Mouse (Mus musculus): ENCODE measurements around the gene Plppr1. TPM values are rescaled to one million over a fixed set of nuclear protein-coding genes. Genes with fewer than 3 reads are reported as not detected.

The Plppr1 gene
- total RNA-seq, 2 experiments from 2014 or later, result 16.6 to 19.9 TPM

DNA sequence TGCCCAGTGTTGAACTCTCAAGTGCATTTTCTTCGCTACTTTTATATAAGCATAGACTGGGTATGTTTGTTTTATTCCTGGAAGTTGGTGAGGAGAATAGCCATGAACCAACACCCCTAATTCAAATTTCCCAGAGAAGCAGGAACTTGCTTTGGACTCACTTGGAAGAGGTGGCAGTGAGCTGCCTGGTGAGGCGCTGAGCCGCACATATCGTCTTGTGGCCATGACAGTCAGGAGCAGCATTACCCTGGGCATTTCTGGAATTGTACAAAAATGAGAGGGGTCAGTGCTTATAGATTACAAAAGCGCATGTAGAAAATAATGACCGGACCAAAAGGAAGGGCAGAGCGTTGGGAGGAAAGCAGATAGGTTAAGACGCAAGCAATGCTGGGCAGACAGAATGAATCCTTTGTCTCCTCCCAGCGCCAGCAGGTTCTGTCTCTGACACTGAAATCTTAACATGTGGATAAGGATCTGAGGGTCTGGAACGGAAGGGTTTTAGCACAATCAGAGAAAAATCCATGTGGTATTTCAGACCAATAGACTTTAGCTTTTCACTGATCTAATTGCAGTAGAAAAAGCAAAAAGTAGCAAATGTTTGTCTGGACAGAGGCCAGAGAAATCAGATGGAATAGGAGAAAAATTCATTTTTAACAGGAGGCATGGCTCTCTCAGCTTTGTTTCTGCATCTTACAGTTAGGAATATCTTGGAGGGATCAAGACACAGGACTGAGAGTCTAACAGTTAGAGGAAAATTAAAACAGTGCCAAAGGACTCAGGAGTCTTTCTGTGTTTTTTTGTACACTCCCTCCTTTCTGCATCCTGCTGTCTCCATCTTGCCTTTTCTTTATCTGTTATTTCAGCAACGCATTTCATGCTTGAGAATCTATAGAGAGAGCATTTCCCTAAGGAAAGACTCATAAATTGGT lies 153.8 kb downstream of the Plppr1 start:
- intact Hi-C loops (cut with DNase I), result no loop called here

GRCm38 (mm10) chr4:49214341-49214740 lies 155.3 kb downstream of the Plppr1 start:
- intact Hi-C loops (cut with DNase I), result no loop called here
- DNase-seq (ENCODE audit: low spot score in 2 of 2), result no peak

More for the DNA sequence above, 153.8 kb downstream of the Plppr1 start:
- DNase-seq (ENCODE audit: low spot score in 2 of 2), result peak in 1 of 2 experiments; percentile 29

DNA sequence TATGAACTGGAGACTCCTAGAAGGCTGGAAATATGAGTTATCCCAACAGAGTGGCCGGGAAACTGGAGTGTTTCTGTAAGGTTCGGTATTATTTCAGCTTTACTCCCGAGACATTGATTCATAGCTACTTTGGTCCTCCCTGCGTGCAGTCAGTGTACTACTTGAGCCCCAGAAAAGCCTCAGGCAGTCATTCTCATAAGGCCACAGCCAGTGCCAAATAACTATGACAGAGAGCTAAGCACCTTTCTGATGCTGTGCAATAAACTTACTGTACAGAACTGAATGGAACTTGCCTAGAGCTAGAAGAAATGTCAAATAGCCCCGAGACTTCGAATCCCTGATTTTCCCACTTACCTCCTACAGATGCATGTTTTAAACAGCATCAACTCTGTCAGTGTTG lies 164.4 kb downstream of the Plppr1 start:
- DNase-seq (ENCODE audit: low spot score in 2 of 2), result peak in 1 of 2 experiments; percentile 14
- intact Hi-C loops (cut with DNase I), result no loop called here

DNA sequence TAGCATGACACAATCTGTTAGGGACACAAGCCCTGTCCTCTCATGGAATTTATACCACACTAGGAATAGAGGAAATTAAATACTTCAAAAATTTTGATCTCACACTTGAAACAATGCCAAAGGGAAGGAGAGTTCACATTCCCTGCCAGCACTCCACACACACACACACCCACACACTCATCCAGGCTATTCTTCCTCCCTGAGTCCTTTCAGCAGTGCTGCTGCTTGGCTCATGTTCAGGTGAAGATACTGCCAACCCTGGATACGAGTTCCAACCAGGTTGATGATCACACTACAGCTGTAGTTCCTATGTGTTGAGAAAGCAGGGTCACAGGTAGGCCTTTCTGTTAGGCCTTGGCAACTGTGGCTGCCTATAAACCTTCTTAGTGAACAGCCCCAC lies 165.9 kb downstream of the Plppr1 start:
- DNase-seq (ENCODE audit: low spot score in 2 of 2), result peak in 1 of 2 experiments; percentile 11
- intact Hi-C loops (cut with DNase I), result no loop called here

GRCm38 (mm10) chr4:49232206-49233031 lies 173.3 kb downstream of the Plppr1 start:
- intact Hi-C loops (cut with DNase I), result no loop called here
- DNase-seq (ENCODE audit: low spot score in 2 of 2), result no peak

DNA sequence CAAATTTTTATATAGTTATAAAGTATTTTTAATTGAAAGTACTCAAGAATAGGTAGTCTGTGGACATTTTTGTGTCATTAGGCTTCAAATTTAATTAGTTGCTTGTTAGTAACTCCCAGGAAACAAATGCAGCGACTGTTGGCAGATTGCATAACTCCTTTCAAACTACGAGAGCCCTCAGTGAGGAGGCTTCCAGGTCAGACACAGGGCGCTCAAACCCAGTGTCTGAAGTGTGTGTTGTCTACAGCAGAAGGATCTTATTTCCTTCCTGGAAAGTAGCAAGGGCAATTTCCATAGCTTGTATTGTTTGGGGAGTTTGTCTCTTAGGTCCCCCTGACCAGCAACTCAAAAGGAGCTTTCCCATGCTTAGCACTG lies 173.9 kb downstream of the Plppr1 start:
- intact Hi-C loops (cut with DNase I), result no loop called here
- no peak for DNase-seq (ENCODE audit: low spot score in 2 of 2)

DNA sequence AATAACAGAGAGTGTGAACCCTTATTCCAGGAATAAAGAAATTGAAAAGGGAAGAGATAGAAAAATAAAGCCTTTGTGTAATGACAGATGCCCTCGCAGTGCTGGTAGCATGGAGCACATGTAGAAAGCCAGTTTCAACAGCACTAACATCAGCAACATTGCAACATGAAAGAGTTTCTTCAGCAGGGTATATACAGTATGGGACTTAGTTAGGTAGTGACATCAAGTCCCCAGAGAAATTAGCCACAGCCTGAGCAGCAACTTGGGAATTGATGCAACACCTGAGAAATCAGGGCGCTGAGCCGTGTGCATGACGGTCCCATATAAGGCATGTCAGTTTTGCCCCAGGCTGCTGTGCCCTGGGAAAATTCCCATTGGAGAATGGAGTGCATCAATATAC lies 179.0 kb downstream of the Plppr1 start:
- intact Hi-C loops (cut with DNase I), result no loop called here
- DNase-seq (ENCODE audit: low spot score in 2 of 2), result no peak

DNA sequence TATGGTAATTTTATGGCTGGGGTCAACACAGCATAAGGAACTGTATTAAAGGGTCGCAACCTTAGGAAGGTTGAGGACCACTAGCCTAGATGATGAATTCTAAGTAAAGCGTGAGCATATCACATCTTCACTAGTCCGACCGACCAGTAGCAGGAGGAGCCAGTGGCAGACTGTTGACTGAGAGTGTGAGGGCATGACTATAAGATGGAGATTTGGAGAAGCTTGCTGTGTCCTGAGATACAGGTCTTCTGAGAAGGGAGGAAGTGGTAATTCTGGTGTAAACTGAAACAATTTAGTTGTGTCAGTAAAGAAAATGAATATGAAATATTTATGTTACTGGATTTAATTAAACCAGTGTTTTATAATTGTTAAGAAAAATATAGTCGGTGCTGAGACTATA lies 180.4 kb downstream of the Plppr1 start:
- DNase-seq (ENCODE audit: low spot score in 2 of 2), result no peak
- intact Hi-C loops (cut with DNase I), result no loop called here

DNA sequence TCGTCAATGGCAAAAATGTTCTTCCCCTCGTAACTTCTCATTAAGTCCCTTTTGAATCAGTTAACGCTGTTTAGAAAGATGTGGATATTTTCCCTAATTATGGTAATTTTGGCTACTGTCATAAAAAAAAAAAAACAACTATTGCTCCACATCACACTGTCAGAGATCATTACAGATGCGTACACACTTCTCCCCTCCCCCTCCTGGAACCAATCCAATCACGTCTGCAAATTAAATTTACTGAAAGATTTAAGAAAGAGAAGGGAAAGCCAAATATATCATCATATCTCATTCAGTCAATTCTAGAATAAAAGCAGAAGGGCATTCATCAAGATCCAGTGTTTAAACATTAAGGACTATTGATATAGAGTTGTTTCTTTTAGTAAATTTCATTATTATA lies 185.7 kb downstream of the Plppr1 start:
- DNase-seq (ENCODE audit: low spot score in 2 of 2), result no peak
- intact Hi-C loops (cut with DNase I), result no loop called here

DNA sequence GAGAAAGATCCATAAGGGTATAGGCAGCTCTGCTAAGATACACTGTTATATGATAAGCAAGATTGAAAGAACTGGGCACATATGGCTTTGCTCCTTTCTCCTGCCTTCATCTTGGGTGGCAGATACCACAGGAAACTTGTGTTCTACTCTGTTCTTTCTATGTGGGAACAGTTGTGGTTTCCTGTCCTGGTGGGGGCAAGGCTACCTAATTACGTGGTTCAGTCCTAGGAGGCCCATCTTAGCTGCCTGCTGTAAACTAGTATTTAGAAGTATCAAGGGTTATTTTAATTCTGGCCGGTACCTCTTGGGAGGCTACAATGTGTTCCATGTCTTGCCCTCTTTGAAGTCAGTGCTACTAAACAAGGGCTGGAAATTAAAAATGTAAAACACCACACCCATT lies 186.2 kb downstream of the Plppr1 start:
- intact Hi-C loops (cut with DNase I), result no loop called here
- DNase-seq (ENCODE audit: low spot score in 2 of 2), result no peak

- DNase-seq (ENCODE audit: low spot score in 2 of 2), result peak; percentile 42 to 44
- intact Hi-C loops (cut with DNase I), result loop anchor here (5.0 kb wide), 2 partner anchors 474 to 559 kb away; no protein-coding TSS in a partner anchor
Observed at GRCm38 (mm10) chr4:49251262-49251661, 192.2 kb downstream of the Plppr1 start.

- DNase-seq (ENCODE audit: low spot score in 2 of 2), result no peak
- intact Hi-C loops (cut with DNase I), result loop anchor here (5.0 kb wide), 2 partner anchors 475 to 560 kb away; no protein-coding TSS in a partner anchor
Observed at GRCm38 (mm10) chr4:49252169-49252568, 193.1 kb downstream of the Plppr1 start.

GRCm38 (mm10) chr4:49278515-49278914 lies 219.4 kb downstream of the Plppr1 start:
- no peak for DNase-seq (ENCODE audit: low spot score in 2 of 2)
- intact Hi-C loops (cut with DNase I), result no loop called here

DNA sequence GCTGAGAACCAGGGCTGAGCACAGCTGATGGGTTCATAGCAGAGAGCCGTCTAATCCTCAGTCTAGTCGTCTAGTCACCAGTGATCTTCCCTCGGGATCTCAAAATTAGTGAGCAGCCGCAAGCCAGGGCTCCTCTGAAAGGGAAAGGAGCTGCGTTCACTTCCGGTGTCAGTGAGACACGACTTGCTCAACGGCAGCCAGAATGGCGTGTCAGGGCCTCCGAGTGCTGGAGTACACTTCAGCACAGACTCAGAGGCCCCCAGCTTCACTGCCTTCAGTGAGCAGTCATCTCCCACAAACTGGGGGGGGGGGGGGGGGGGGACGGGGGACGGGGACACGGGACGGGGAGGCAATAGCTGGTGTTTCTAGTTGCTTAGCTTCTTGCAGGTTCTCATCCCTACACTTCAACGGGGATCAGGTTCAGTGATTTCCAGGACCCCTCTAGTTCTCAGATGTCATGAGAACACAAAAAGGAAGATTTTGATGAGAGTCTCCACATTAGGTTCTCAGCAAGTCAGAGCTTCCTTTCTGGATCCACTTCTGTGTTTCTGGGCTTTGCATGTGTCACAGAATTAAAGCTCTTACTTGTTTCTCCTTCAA lies 225.7 kb downstream of the Plppr1 start:
- DNase-seq (ENCODE audit: low spot score in 2 of 2), result no peak
- intact Hi-C loops (cut with DNase I), result no loop called here

DNA sequence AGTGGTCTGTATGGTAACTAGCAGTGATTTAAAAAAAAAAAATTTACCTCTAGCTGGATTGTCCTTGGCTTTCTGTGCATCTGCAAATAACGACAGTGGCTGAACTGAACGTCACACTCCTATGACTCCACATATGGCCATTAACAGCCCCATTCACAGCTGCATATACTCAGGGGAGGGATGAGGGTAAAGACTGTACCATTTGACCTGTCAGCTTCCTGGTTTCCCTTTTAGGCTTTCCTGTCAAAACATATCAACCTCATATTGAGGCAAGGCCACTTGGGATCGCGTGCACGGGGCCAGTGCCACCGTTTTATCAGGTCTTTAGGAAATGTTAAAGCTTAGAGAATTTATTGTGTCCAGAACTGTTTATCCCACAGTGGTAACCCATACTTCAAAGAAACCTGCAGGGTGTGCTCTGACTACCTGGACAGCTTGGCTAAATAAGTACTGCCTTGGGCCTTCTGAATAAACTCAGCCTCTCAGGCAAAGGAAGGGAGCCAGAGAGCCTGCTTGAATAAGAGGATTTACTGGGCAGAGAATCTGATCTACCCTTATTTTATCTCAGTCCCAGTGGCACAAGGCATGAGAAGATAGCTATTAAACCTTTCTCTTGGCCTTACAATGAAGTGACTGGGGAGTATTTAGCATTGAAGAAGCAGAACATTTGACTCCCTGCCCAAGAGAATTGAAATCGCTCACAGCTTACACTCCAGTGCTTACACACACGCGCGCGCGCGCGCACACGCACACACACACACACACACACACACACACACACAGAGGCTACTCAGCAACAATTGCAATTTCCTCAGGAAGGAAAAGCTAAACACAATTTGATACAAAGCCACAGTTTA lies 226.5 kb downstream of the Plppr1 start:
- intact Hi-C loops (cut with DNase I), result no loop called here
- peak in 1 of 2 experiments; percentile 22 for DNase-seq (ENCODE audit: low spot score in 2 of 2)

GRCm38 (mm10) chr4:49286197-49286492 lies 227.1 kb downstream of the Plppr1 start:
- intact Hi-C loops (cut with DNase I), result no loop called here
- peak in 1 of 2 experiments; percentile 25 for DNase-seq (ENCODE audit: low spot score in 2 of 2)

- intact Hi-C loops (cut with DNase I), result no loop called here
- DNase-seq (ENCODE audit: low spot score in 2 of 2), result no peak
Observed at GRCm38 (mm10) chr4:49296434-49296833, 237.4 kb downstream of the Plppr1 start.

- no peak for DNase-seq (ENCODE audit: low spot score in 2 of 2)
- intact Hi-C loops (cut with DNase I), result no loop called here
Observed at GRCm38 (mm10) chr4:49299576-49299975, 240.5 kb downstream of the Plppr1 start.
